Mouse (Mus musculus) embryonic facial prominence, embryonic 13.5 days (tissue): ENCODE results near the gene Pofut2. TPM values are rescaled to one million over a fixed set of nuclear protein-coding genes. Genes with fewer than 3 reads are reported as not detected.

Source experiments
- ATAC-seq: fragments of 200-750 bp; cut with Nextera tagmentation; 2 replicates; pipeline ENCODE4 v1.8.0; 2017; ENCODE audit warnings: low read depth; ENCODE audit not compliant: insufficient number of reproducible peaks, insufficient read depth, low FRiP score, low TSS enrichment
- H3K27ac ChIP-seq: fragments of 300-500 bp; sonication (generic); 2 replicates; pipeline ENCODE4 v1.5.1; 2015; ENCODE audit warnings: moderate library complexity, mild to moderate bottlenecking, inconsistent platforms
- H3K27me3 ChIP-seq: fragments of 300-500 bp; sonication (generic); 2 replicates; pipeline ENCODE4 v1.6.1; 2015; ENCODE audit warnings: mild to moderate bottlenecking, inconsistent platforms
- H3K36me3 ChIP-seq: fragments of 300-500 bp; sonication (generic); 2 replicates; pipeline ENCODE4 v1.6.1; 2015; ENCODE audit warnings: mild to moderate bottlenecking, inconsistent platforms
- H3K4me1 ChIP-seq: fragments of 300-500 bp; sonication (generic); 2 replicates; pipeline ENCODE4 v1.6.1; 2015; ENCODE audit warnings: inconsistent platforms
- H3K4me2 ChIP-seq: fragments of 300-500 bp; sonication (generic); 2 replicates; pipeline ENCODE4 v1.6.1; 2015; ENCODE audit warnings: moderate library complexity, mild to moderate bottlenecking, inconsistent platforms
- H3K4me3 ChIP-seq: fragments of 300-500 bp; sonication (generic); 2 replicates; pipeline ENCODE4 v1.5.1; 2015; ENCODE audit warnings: mild to moderate bottlenecking, inconsistent platforms
- H3K9ac ChIP-seq: fragments of 300-500 bp; sonication (generic); 2 replicates; pipeline ENCODE4 v1.6.1; 2015; ENCODE audit warnings: mild to moderate bottlenecking, inconsistent platforms
- H3K9me3 ChIP-seq: fragments of 300-500 bp; sonication (generic); 2 replicates; pipeline ENCODE4 v1.6.1; 2016; ENCODE audit warnings: inconsistent platforms
- WGBS: fragments of 180-500 bp; shearing (Covaris S2); methylation state at CpG from one replicate; pipeline ENCODE4 v1.1.7; 2015; ENCODE audit warnings: mixed read lengths; 5-methylcytosine and 5-hydroxymethylcytosine counted together
- polyA plus RNA-seq: library from polyadenylated mRNA; unstranded; fragments of >200 nt; fragmentation: Nextera tagmentation; extraction: Ambion mirVana; gene quantifications from 2 replicates; pipeline ENCODE4 v1.2.1, GENCODE M21; 2015

The Pofut2 gene
- polyA plus RNA-seq, 1 experiment from 2014 or later, result 134 TPM

- Histone ChIP-seq H3K9ac (no peak overlapping the region), H3K4me2 (no peak overlapping the region), H3K4me3 (no peak overlapping the region), H3K27ac (no peak overlapping the region), H3K27me3 (no peaks in the 10 kb centered on the region), H3K36me3 (peaks cover 3% of the 10 kb centered on the region; the same call in 1 of the 2 replicates), H3K9me3 (no peaks in the 10 kb centered on the region), H3K4me1 (0 out of 2 replicates have a peak, but pooled peaks cover 3% of the 10 kb centered on the region)
- no peak for ATAC-seq
- 87% methylated on average over 4 of the region's 4 CpGs for WGBS
Measured at GRCm38 (mm10) chr10:77300934-77301297, 41.9 kb downstream of the Pofut2 start.

DNA sequence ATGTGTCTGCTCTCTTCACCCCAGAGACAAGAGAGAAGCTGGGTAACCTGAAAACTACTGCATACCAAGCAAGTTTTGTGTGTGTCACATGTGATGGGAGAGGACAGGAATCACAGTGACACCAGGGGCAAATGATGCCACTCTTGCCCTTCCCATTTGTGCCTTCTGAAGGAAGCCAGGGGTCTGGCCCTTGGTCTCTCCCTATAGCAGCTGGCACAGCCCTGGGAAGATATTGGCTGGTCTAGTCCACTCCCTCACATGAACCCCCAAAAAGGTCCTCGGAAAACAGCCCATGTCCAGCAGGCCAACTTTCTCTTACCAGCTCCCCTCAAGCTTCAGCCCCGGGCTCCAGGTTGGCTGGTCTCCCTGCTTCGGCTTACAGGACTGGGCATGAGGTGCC lies 45.3 kb downstream of the Pofut2 start:
- WGBS, result 83% methylated on average over 3 of the region's 3 CpGs
- 0 out of 2 replicates have a peak, but pooled peaks cover 3% of the 10 kb centered on the region for H3K4me1 ChIP-seq
- H3K27ac ChIP-seq, result no peak overlapping the region
- no peak for ATAC-seq
- H3K9ac ChIP-seq, result no peak overlapping the region
- no peaks in the 10 kb centered on the region for H3K9me3 ChIP-seq
- no peak overlapping the region for H3K4me2 ChIP-seq
- no peaks in the 10 kb centered on the region for H3K27me3 ChIP-seq
- H3K36me3 ChIP-seq, result peaks cover 3% of the 10 kb centered on the region; the same call in 1 of the 2 replicates
- no peak overlapping the region for H3K4me3 ChIP-seq

GRCm38 (mm10) chr10:77304840-77305533 lies 46.0 kb downstream of the Pofut2 start:
- Histone ChIP-seq H3K27ac (no peak overlapping the region), H3K9me3 (no peaks in the 10 kb centered on the region), H3K9ac (no peak overlapping the region), H3K4me3 (no peak overlapping the region), H3K4me2 (no peak overlapping the region), H3K27me3 (no peaks in the 10 kb centered on the region), H3K36me3 (peaks cover 3% of the 10 kb centered on the region; the same call in 1 of the 2 replicates), H3K4me1 (0 out of 2 replicates have a peak, but pooled peaks cover 3% of the 10 kb centered on the region)
- 23% methylated on average over 4 of the region's 4 CpGs for WGBS
- no peak for ATAC-seq

DNA sequence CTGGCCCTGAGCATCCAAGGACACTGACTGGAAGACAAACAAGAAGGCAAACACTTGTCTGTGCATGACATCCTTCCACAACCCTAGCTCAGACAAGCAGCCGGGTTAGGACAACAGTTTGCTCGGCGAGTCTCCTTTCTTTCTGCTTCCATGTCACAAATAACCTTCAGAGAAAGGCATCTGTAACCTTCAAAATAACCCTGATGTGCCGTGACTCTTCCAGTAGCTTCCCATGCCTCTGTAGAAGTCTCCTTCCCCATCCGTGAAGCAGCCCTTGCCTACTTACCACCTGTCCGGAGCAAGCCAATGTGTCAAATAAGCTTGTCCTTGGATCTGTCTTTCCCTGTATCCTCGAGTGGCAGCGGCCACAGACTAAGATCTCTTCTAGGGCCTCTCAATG lies 46.7 kb downstream of the Pofut2 start:
- Histone ChIP-seq H3K4me1 (0 out of 2 replicates have a peak, but pooled peaks cover 3% of the 10 kb centered on the region), H3K27me3 (no peaks in the 10 kb centered on the region), H3K4me2 (no peak overlapping the region), H3K9ac (no peak overlapping the region), H3K9me3 (no peaks in the 10 kb centered on the region), H3K27ac (no peak overlapping the region), H3K36me3 (peaks cover 3% of the 10 kb centered on the region; the same call in 1 of the 2 replicates), H3K4me3 (no peak overlapping the region)
- WGBS, result 83% methylated on average over 8 of the region's 8 CpGs
- ATAC-seq, result no peak

DNA sequence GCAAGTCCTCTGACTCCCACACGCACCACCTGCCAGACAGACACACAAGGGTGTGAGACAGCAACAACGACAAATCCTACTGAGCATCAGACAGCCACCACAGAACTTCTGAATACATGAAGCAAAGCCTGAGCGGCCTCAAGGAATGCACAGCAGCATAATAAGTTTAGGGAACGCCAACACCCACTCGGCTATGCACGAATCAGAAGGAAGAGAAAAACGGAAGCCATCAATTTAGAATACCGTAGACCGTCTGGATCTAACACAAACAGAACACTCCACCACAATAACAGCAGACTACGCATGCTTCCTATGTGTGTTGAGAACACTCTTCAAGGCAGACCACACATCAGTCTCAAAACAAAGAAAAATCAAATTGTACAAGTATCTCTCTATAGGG lies 50.0 kb downstream of the Pofut2 start:
- H3K4me1 ChIP-seq, result 0 out of 2 replicates have a peak, but pooled peaks cover 3% of the 10 kb centered on the region
- ATAC-seq, result no peak
- no peak overlapping the region for H3K9ac ChIP-seq
- H3K27me3 ChIP-seq, result no peaks in the 10 kb centered on the region
- no peaks in the 10 kb centered on the region for H3K36me3 ChIP-seq
- H3K4me3 ChIP-seq, result no peak overlapping the region
- H3K4me2 ChIP-seq, result no peak overlapping the region
- H3K9me3 ChIP-seq, result no peaks in the 10 kb centered on the region
- 74% methylated on average over 10 of the region's 10 CpGs for WGBS
- no peak overlapping the region for H3K27ac ChIP-seq

- Histone ChIP-seq H3K4me1 (no peaks in the 10 kb centered on the region), H3K27me3 (no peaks in the 10 kb centered on the region)
- WGBS, result 75% methylated on average over 9 of the region's 9 CpGs
Measured at GRCm38 (mm10) chr10:77314711-77315266, 55.8 kb downstream of the Pofut2 start.

GRCm38 (mm10) chr10:77315682-77316081 lies 56.7 kb downstream of the Pofut2 start:
- WGBS, result 88% methylated on average over 2 of the region's 2 CpGs
- Histone ChIP-seq H3K4me2 (no peak overlapping the region), H3K4me1 (no peaks in the 10 kb centered on the region), H3K4me3 (no peak overlapping the region), H3K9ac (no peak overlapping the region), H3K27ac (no peak overlapping the region), H3K36me3 (no peaks in the 10 kb centered on the region), H3K27me3 (no peaks in the 10 kb centered on the region), H3K9me3 (no peaks in the 10 kb centered on the region)
- no peak for ATAC-seq

More at GRCm38 (mm10) chr10:77314711-77315266, 55.8 kb downstream of the Pofut2 start:
- no peaks in the 10 kb centered on the region for H3K36me3 ChIP-seq
- no peaks in the 10 kb centered on the region for H3K9me3 ChIP-seq
- no peak for ATAC-seq
- no peak overlapping the region for H3K4me2 ChIP-seq
- no peak overlapping the region for H3K4me3 ChIP-seq
- H3K9ac ChIP-seq, result no peak overlapping the region
- no peak overlapping the region for H3K27ac ChIP-seq

Other genes with a start within 250 kb of the Pofut2 start
- gene Slc19a1, start 227.0 kb upstream of the Pofut2 start, polyA plus RNA-seq, result 28.6 and 32.6 TPM in 2 replicates
- gene Col18a1, start 92.7 kb upstream of the Pofut2 start, polyA plus RNA-seq, result 83.9 and 86.3 TPM in 2 replicates
- 4.4 and 6.4 TPM in 2 replicates for gene Adarb1, start 159.1 kb downstream of the Pofut2 start, polyA plus RNA-seq